Mouse (Mus musculus) intestine, postnatal 0 days (tissue): ENCODE results near the gene Msmb. TPM values are rescaled to one million over a fixed set of nuclear protein-coding genes. Genes with fewer than 3 reads are reported as not detected.
A peak's percentile ranks its signal among the peaks of the same experiment; 100 is the strongest.

ENCODE experiments used
- ATAC-seq: fragments of 200-750 bp; cut with Nextera tagmentation; 2 replicates; pipeline ENCODE4 v1.8.0; 2017; ENCODE audit warnings: mild to moderate bottlenecking, moderate TSS enrichment, moderate library complexity
- H3K27ac ChIP-seq: fragments of 300-500 bp; sonication (generic); 2 replicates; pipeline ENCODE4 v1.5.1; 2014; ENCODE audit warnings: mild to moderate bottlenecking, low read depth, low read length, moderate library complexity
- H3K27me3 ChIP-seq: fragments of 300-500 bp; sonication (generic); replicated peaks from 2 replicates; pipeline ENCODE4 v1.6.1; 2014; ENCODE audit warnings: low read length, mixed read lengths; ENCODE audit not compliant: control insufficient read depth, insufficient read depth
- H3K36me3 ChIP-seq: fragments of 300-500 bp; sonication (generic); 2 replicates; pipeline ENCODE4 v1.6.1; 2014; ENCODE audit warnings: mild to moderate bottlenecking, moderate library complexity; ENCODE audit not compliant: control insufficient read depth, insufficient read depth
- H3K4me1 ChIP-seq: fragments of 300-500 bp; sonication (generic); replicated peaks from 2 replicates; pipeline ENCODE4 v1.6.1; 2014; ENCODE audit warnings: antibody characterized with exemption, low read length, mixed read lengths; ENCODE audit not compliant: control insufficient read depth, insufficient read depth
- H3K4me2 ChIP-seq: fragments of 300-500 bp; sonication (generic); replicated peaks from 2 replicates; pipeline ENCODE4 v1.6.1; 2014; ENCODE audit warnings: low read depth, mild to moderate bottlenecking, moderate library complexity
- H3K4me3 ChIP-seq: fragments of 300-500 bp; sonication (generic); 2 replicates; pipeline ENCODE4 v1.5.1; 2014; ENCODE audit warnings: low read depth, low read length
- H3K9ac ChIP-seq: fragments of 300-500 bp; sonication (generic); 2 replicates; pipeline ENCODE4 v1.6.1; 2014; ENCODE audit warnings: mild to moderate bottlenecking, low read depth, low read length
- H3K9me3 ChIP-seq: fragments of 300-500 bp; sonication (generic); 2 replicates; pipeline ENCODE4 v1.6.1; 2016; ENCODE audit warnings: mixed run types; ENCODE audit not compliant: control insufficient read depth
- CTCF ChIP-seq: sonication (generic); IDR thresholded peaks from 2 replicates; pipeline ENCODE4 v1.5.1; 2016; ENCODE audit warnings: low read depth, mild to moderate bottlenecking, control low read depth, antibody characterized with exemption, moderate library complexity
- WGBS: fragments of 180-500 bp; shearing (Covaris S2); extraction: QIAGEN DNeasy Blood & Tissue Kit; methylation state at CpG from one replicate; pipeline ENCODE4 v1.1.7; 2014; 5-methylcytosine and 5-hydroxymethylcytosine counted together
- polyA plus RNA-seq: library from polyadenylated mRNA; unstranded; fragments of >200 nt; fragmentation: Nextera tagmentation; extraction: Ambion mirVana; gene quantifications from 2 replicates; pipeline ENCODE4 v1.2.1, GENCODE M21; 2015

The Msmb gene
- polyA plus RNA-seq, 1 experiment from 2014 or later: not detected

GRCm38 (mm10) chr14:32179393-32180195 lies 37.8 kb downstream of the Msmb start:
- ATAC-seq: peak; percentile 45; the same call in 1 of the 2 replicates
- Histone ChIP-seq H3K36me3 (peaks cover 38% of the 10 kb centered on the region), H3K4me2 (no peak overlapping the region), H3K4me1 (no peaks in the 10 kb centered on the region), H3K9ac (no peak overlapping the region), H3K27ac (peak overlapping the region; percentile 62; the same call in 1 of the 2 replicates), H3K27me3 (no peaks in the 10 kb centered on the region), H3K4me3 (no peak overlapping the region), H3K9me3 (no peaks in the 10 kb centered on the region)
- 72% methylated on average over 10 of the region's 10 CpGs for WGBS
- TF ChIP-seq CTCF: no peak

GRCm38 (mm10) chr14:32180861-32181260 lies 39.0 kb downstream of the Msmb start:
- no peak overlapping the region for H3K27ac ChIP-seq
- H3K9ac ChIP-seq: no peak overlapping the region
- 63% methylated on average over 6 of the region's 6 CpGs for WGBS
- H3K36me3 ChIP-seq: peaks cover 42% of the 10 kb centered on the region
- H3K4me2 ChIP-seq: no peak overlapping the region
- TF ChIP-seq CTCF: no peak
- H3K9me3 ChIP-seq: no peaks in the 10 kb centered on the region
- H3K4me3 ChIP-seq: no peak overlapping the region
- H3K4me1 ChIP-seq: no peaks in the 10 kb centered on the region
- ATAC-seq: no peak
- no peaks in the 10 kb centered on the region for H3K27me3 ChIP-seq

GRCm38 (mm10) chr14:32183846-32184245 lies 42.0 kb downstream of the Msmb start:
- 94% methylated on average over 4 of the region's 4 CpGs for WGBS
- Histone ChIP-seq H3K27ac (no peak overlapping the region), H3K4me2 (no peak overlapping the region), H3K4me3 (no peak overlapping the region), H3K27me3 (no peaks in the 10 kb centered on the region), H3K4me1 (no peaks in the 10 kb centered on the region), H3K9me3 (no peaks in the 10 kb centered on the region), H3K36me3 (peaks cover 64% of the 10 kb centered on the region), H3K9ac (no peak overlapping the region)
- no peak for TF ChIP-seq CTCF
- no peak for ATAC-seq

GRCm38 (mm10) chr14:32190627-32191391 lies 49.0 kb downstream of the Msmb start:
- Histone ChIP-seq H3K9ac (no peak overlapping the region), H3K4me1 (no peaks in the 10 kb centered on the region), H3K36me3 (peaks cover 39% of the 10 kb centered on the region), H3K9me3 (no peaks in the 10 kb centered on the region), H3K27ac (no peak overlapping the region), H3K27me3 (no peaks in the 10 kb centered on the region), H3K4me2 (no peak overlapping the region), H3K4me3 (no peak overlapping the region)
- WGBS: 47% methylated on average over 6 of the region's 6 CpGs
- peak; percentile 76 for ATAC-seq
- TF ChIP-seq CTCF: no peak

- no peaks in the 10 kb centered on the region for H3K27me3 ChIP-seq
- H3K27ac ChIP-seq: no peak overlapping the region
- H3K9ac ChIP-seq: no peak overlapping the region
- H3K36me3 ChIP-seq: peaks cover 33% of the 10 kb centered on the region
- H3K4me2 ChIP-seq: no peak overlapping the region
- H3K4me3 ChIP-seq: no peak overlapping the region
- no peak for TF ChIP-seq CTCF
- no peaks in the 10 kb centered on the region for H3K4me1 ChIP-seq
- 54% methylated on average over 5 of the region's 5 CpGs for WGBS
- no peak for ATAC-seq
- no peaks in the 10 kb centered on the region for H3K9me3 ChIP-seq
These were observed 50.1 kb downstream of the Msmb start for GRCm38 (mm10) chr14:32191926-32192325.

DNA sequence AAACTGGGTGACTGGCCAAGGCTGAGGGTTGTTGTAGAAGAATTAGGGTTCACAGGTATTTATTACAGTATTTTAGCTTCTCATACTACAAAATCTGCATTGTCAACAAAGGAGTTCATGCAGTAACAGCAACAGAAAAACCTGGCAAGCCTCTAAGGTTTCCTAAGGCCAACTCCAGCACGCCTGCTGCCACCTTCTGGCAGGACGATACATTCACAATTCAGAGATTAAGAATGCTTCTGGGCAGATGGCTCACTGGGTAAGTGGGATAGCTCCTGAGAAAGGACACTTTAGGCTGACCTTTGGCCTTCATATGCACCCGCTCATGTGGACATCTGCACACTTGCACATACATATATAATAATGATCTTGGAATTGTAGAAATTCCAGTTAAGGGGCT lies 50.6 kb downstream of the Msmb start:
- no peak overlapping the region for H3K27ac ChIP-seq
- H3K4me3 ChIP-seq: no peak overlapping the region
- H3K36me3 ChIP-seq: peaks cover 30% of the 10 kb centered on the region
- peak; percentile 88 for TF ChIP-seq CTCF
- no peak overlapping the region for H3K9ac ChIP-seq
- WGBS: 26% methylated on average over 3 of the region's 3 CpGs
- no peaks in the 10 kb centered on the region for H3K4me1 ChIP-seq
- H3K27me3 ChIP-seq: no peaks in the 10 kb centered on the region
- ATAC-seq: peak; percentile 60
- H3K9me3 ChIP-seq: no peaks in the 10 kb centered on the region
- H3K4me2 ChIP-seq: no peak overlapping the region
